Mouse (Mus musculus): ENCODE data around the gene Cabp4.

Gene Cabp4

GRCm38 (mm10) chr19:4164721-4165120, 20.9 kb upstream of the Cabp4 start:
- no peak for DNase-seq (ENCODE audit: low read depth, low spot score)

- DNase-seq (ENCODE audit: low read depth, low spot score), result no peak
These were observed 20.3 kb upstream of the Cabp4 start for GRCm38 (mm10) chr19:4164100-4164499.

DNA sequence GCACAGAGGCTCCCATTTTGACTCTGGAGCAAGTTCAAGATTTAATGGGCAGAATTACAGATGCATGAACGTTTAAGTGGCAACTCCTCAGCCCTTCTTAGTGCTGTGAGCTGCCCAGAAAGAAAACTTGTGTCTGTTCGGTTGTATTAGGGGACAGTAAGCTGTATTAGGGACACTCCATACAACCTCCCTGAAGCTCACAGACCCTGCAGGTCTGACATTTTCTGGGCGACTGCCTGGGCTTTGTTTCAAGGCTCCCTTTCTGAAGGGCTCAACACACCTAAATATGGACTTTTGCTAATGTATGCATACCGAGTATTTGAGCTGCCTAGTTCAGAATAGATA, 19.7 kb upstream of the Cabp4 start:
- DNase-seq (ENCODE audit: low read depth, low spot score), result no peak

DNA sequence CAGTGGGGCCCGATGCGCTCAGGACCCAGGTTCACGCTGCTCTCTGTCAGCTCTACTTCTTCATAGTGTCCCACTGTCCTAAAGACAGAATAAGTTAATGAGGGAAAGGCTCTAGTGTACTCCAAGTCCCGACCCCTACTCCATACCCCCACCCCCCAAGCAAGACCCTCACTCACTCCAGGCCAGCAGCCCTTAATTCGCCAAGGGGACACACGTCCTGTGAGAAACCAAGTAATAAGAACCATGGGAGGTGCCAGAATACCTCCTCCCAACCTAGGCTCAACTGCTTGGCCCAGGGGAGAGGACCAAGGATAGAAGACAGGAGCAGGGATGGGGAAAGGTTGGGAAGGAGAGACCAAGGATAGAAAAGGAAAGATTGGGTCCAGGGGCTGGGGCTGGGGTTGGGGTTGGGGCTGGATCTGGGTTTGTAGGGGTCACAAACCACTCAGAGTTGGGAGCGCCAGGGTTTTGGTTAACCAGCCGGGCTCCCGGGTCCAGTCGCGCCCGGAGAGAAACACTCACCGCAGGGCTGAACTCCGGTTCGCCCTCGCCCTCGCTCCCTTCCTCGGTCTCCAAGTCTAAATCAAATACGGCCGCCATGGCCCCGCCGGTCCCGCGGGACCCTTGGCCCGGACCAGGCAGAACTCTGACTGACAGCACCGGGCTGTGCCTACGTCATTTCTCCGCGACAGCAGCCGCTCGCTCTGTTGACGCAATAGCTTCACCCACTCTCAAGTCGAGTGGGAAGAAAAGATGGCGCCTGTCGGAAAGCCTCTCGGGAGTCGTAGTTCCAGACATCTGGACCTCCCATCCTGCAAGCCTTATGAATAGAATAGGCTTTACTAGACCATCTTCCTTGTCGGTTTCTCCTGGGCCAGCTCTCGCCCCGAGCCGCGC, 19.1 kb upstream of the Cabp4 start, which contains the start of gene Rps6kb2:
Rps6kb2 (minus strand) TSS at position 709 of the 897 bp plus-strand sequence.
- peak; percentile 97 for DNase-seq (ENCODE audit: low read depth, low spot score)

GRCm38 (mm10) chr19:4159049-4159448, 15.2 kb upstream of the Cabp4 start:
- no peak for DNase-seq (ENCODE audit: low read depth, low spot score)

DNA sequence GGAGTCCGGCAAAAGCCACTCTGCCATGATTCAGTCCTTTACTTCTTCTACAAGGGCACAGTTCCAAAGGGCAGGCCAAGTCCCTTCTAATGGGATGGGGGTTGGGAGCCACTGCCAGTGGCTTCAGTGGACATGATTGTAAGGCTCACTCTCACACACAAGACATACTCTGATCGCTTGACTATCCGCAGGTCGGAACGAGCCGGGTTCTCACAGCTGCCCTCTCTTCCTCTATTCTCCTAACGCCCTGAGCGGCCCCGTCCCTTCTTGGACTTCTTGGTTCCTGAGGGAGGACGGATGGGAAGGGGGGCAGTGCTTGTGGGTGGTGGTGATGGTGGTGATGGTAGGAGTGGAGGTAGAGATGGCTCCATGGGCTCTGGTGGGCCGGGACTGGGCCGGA, 12.9 kb upstream of the Cabp4 start:
- DNase-seq (ENCODE audit: low read depth, low spot score), result no peak

DNA sequence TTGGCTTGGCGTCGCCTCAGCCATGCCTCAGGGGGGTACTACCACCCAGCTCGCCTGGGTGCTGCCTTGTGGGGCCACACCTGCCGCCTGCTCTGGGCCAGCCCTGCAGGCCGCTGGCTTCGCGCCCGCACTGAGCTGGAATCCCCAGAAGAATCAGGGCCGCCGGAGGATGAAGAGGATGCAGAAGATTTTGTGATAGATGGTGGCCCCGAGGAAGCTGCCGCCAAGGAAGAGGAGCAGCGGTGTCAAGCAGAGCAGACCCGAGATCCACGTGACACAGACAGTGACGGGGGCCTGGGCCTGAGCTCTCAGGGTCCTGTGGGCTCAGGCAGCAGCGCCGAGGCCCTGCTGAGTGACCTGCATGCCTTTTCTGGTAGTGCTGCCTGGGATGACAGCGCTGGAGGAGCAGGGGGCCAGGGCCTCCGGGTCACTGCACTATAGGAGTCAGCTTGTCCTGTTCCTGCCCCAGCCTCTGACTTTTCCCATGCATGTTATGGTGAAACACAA, 12.3 kb upstream of the Cabp4 start:
- peak; percentile 30 for DNase-seq (ENCODE audit: low read depth, low spot score)

DNA sequence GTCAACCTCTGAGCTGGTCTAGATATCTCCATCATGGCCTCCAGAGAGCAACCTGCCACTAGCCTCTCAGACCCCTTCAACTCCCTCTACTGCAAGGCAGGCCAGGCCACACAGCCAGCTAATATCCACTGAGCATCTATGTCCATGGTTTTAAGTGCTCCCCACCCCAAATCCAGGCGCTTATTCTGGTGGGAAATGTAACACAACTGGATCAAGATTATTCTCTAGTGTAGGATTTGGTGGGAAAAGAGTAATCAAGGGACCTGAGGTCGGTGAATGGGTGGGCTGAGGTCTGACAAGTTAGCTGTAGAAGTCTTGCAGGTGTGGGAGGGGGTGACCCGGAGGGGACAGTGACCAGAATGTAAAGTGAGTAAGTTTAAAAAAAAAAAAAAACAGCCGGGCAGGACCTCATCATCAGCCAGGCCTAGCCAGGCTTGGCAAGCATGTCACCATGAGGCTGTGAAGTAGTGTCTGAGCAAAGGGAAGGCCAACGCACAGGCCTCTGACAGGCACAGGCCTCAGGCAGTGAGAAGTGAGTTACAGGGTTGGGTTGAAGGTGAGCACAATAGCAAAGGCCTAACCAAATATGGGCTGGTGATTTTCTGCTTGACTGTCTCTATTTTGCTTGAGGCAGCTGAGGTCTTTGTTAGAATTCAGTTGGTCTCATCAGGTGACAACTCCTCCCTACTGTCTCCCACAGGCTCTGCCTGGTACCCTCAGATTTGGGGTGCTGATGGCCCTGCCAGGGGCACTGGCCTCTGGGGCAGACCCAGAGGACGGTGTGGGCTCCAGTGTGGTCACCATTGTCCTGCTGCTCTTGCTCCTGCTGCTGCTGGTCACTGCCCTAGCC, 11.6 kb upstream of the Cabp4 start:
- DNase-seq (ENCODE audit: low read depth, low spot score), result peak; percentile 55

DNA sequence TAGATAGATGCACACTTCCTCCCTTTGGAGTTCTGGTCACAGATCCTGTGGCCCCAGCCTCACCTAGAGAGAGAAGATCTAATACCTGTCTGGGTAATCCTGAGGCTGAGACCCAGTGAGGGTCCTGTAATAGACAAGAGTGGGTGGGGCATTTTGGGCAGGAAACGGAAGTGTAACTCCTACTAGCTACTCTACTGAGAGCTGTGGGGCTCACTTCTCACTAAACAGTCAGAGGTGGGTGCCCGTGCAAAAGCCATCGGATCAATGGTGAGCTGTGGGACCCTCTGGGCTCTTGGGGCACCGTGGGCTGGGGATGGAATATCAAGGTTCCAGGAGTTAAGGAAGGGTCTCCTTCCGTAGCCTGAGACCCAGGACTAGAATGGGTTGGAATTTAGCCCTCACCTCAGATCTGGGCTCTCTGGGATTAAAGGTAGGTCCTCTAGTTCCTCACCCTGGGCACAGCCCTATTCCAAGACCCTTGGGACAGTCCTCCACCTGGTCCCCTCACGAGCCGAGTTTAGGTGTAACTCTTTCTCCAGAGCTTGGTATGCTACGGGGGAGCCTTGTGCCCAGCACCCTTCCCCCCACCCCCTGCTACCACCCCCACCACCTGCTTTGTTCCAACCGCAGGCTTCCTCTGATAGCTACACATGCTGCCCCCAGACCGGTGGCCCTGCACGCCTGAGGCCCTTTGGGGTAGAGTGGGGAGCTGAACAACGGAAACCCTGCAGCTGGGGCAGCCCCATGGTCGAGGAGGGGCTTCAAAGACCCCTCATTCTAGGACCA, 10.8 kb upstream of the Cabp4 start:
- DNase-seq (ENCODE audit: low read depth, low spot score), result peak; percentile 73

DNA sequence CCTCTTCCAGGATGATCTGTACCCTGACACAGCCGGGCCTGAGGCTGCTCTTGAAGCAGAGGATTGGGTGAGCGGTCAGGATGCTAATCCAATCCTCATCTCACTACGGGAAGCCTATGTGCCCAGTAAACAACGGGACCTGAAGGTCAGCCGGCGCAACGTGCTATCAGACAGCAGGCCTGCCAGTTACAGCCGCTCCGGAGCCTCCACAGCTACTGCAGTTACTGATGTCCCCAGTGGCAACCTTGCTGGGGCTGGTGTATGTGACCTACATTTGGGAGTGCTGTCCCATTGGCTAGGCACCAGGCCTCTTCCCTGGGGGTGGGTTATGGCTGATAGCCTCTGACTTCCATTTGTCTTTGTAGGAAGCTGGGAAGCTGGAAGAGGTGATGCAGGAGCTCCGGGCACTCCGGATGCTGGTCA, 9.4 kb upstream of the Cabp4 start, which contains the start of gene Ptprcap:
Ptprcap (plus strand) TSS at position 373 of the 423 bp plus-strand sequence.
- DNase-seq (ENCODE audit: low read depth, low spot score), result no peak

GRCm38 (mm10) chr19:4152445-4153231, 8.8 kb upstream of the Cabp4 start:
- no peak for DNase-seq (ENCODE audit: low read depth, low spot score)

GRCm38 (mm10) chr19:4151898-4152297, 8.1 kb upstream of the Cabp4 start:
- no peak for DNase-seq (ENCODE audit: low read depth, low spot score)

GRCm38 (mm10) chr19:4151488-4151860, 7.6 kb upstream of the Cabp4 start:
- DNase-seq (ENCODE audit: low read depth, low spot score), result no peak

DNA sequence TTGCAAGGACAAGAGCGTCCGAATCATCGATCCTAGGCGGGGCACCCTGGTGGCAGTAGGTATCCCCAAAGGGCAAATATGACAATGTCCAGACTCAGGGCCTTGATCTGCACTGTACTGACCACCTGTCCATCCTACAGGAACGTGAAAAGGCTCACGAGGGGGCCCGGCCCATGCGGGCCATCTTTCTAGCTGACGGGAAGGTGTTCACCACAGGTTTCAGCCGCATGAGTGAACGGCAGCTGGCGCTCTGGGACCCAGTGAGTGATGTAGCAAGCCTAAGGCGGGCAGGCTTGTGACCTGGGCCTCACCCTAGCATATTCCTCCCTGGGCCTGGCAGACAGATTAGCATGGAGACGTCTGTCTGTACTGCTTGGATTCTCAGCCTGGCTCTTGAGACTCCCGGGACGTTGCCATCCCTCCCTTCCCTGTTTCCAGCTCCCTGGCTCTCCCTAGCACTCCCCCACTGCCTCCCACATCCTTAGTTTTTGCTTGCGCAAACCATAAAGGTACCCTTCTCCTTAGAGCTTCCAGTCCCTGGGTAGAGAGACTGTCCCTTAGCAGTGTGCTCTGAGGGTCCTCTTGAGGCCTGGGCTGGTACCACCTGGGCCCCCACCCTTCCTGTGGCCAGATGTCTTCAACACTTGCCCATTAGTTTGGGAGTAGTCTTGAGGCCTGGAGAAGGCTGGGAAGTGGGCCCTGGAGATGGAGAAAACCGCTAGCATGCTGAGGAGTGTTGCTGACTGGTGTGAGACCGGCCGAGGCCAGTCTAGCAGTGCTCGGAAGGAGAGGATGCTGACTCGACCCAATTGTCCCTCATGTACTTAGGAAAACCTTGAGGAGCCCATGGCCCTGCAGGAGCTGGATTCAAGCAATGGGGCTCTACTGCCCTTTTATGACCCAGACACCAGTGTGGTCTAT, 7.0 kb upstream of the Cabp4 start:
- DNase-seq (ENCODE audit: low read depth, low spot score), result no peak

GRCm38 (mm10) chr19:4149764-4150461, 6.1 kb upstream of the Cabp4 start:
- DNase-seq (ENCODE audit: low read depth, low spot score), result no peak

GRCm38 (mm10) chr19:4149283-4149682, 5.5 kb upstream of the Cabp4 start:
- DNase-seq (ENCODE audit: low read depth, low spot score), result no peak

- no peak for DNase-seq (ENCODE audit: low read depth, low spot score)
These were observed 5.0 kb upstream of the Cabp4 start for GRCm38 (mm10) chr19:4148819-4149218.

- peak; percentile 93 for DNase-seq (ENCODE audit: low read depth, low spot score)
These were observed 4.6 kb upstream of the Cabp4 start, which contains the start of gene Coro1b for GRCm38 (mm10) chr19:4148491-4148806. Gene Coro1b, plus strand, starts transcription at chr19:4148619.

Data from CD4-positive, CD25-positive, alpha-beta regulatory T cell, adult 2 months (primary cell).